Mouse (Mus musculus) thymus, adult 2 months (tissue): ENCODE results near the gene Dguok. TPM values are rescaled to one million over a fixed set of nuclear protein-coding genes. Genes with fewer than 3 reads are reported as not detected.

Source experiments
- DNase-seq: peaks from one replicate; pipeline ENCODE4 v3.0.0; 2021
- H3K27ac ChIP-seq: fragments of 200-500 bp; 2 replicates; pipeline ENCODE4 v1.5.1; 2012; ENCODE audit warnings: low read length, control low read depth; ENCODE audit not compliant: control insufficient read depth, insufficient read depth
- H3K27me3 ChIP-seq: fragments of 200-500 bp; 2 replicates; pipeline ENCODE4 v1.6.1; 2012; ENCODE audit warnings: mild to moderate bottlenecking, low read length, moderate library complexity, mixed read lengths; ENCODE audit not compliant: control insufficient read depth, insufficient read depth
- H3K36me3 ChIP-seq: fragments of 200-500 bp; 2 replicates; pipeline ENCODE4 v1.6.1; 2012; ENCODE audit warnings: mild to moderate bottlenecking, low read length, moderate library complexity; ENCODE audit not compliant: control insufficient read depth, insufficient read depth
- H3K4me1 ChIP-seq: fragments of 200-500 bp; replicated peaks from 2 replicates; pipeline ENCODE4 v1.6.1; 2012; ENCODE audit warnings: low read length; ENCODE audit not compliant: control insufficient read depth, insufficient read depth
- H3K4me3 ChIP-seq: fragments of 200-500 bp; 2 replicates; pipeline ENCODE4 v1.5.1; 2012; ENCODE audit warnings: mild to moderate bottlenecking, low read length, control low read depth, moderate library complexity; ENCODE audit not compliant: control insufficient read depth, insufficient read depth
- CTCF ChIP-seq: fragments of 200-500 bp; IDR thresholded peaks from 2 replicates; pipeline ENCODE4 v1.5.1; 2012; ENCODE audit warnings: mild to moderate bottlenecking, control low read depth, low read length, moderate library complexity, borderline replicate concordance; ENCODE audit not compliant: control insufficient read depth, poor library complexity, insufficient read depth; ENCODE audit errors: extremely low read depth
- POLR2A ChIP-seq: fragments of 200-500 bp; IDR thresholded peaks from 2 replicates; pipeline ENCODE4 v1.6.1; 2012; ENCODE audit warnings: mild to moderate bottlenecking, low read length, control low read depth, moderate library complexity; ENCODE audit not compliant: control insufficient read depth, poor library complexity, insufficient read depth; ENCODE audit errors: extremely low read depth
- WGBS: fragments of 180-500 bp; shearing (Covaris S2); methylation state at CpG from one replicate; pipeline ENCODE4 v1.1.7; 2018; 5-methylcytosine and 5-hydroxymethylcytosine counted together
- polyA plus RNA-seq: library from polyadenylated mRNA; depleted of rRNA; stranded (reverse); fragments of >200 nt; gene quantifications from 2 replicates; pipeline ENCODE4 v1.2.3, GENCODE M21; 2012

Dguok gene
- polyA plus RNA-seq, 1 experiment = 65.4 TPM

GRCm38 (mm10) chr6:83441259-83442061 lies 65.3 kb downstream of the Dguok start:
- peak overlapping the region; percentile 66 for H3K4me3 ChIP-seq
- WGBS = 2% methylated on average over 48 of the region's 48 CpGs
- TF ChIP-seq CTCF (peak; percentile 41; the same call in 1 of the 2 replicates), POLR2A (peak; percentile 54; the same call in 1 of the 2 replicates)
- H3K36me3 ChIP-seq = no peaks in the 10 kb centered on the region
- peaks cover 49% of the 10 kb centered on the region for H3K4me1 ChIP-seq
- peak; percentile 80 for DNase-seq
- H3K27ac ChIP-seq = peak overlapping the region; percentile 30; the same call in 1 of the 2 replicates
- no peaks in the 10 kb centered on the region for H3K27me3 ChIP-seq

- Histone ChIP-seq H3K27ac (peak overlapping the region; percentile 30; the same call in 1 of the 2 replicates), H3K36me3 (no peaks in the 10 kb centered on the region), H3K4me1 (peaks cover 49% of the 10 kb centered on the region), H3K4me3 (peak overlapping the region; percentile 66), H3K27me3 (no peaks in the 10 kb centered on the region)
- TF ChIP-seq POLR2A (no peak), CTCF (no peak)
- 29% methylated on average over 26 of the region's 26 CpGs for WGBS
- peak; percentile 52 for DNase-seq
These were observed 66.1 kb downstream of the Dguok start for GRCm38 (mm10) chr6:83440510-83441258.

GRCm38 (mm10) chr6:83440197-83440509 lies 66.6 kb downstream of the Dguok start:
- WGBS = 79% methylated on average over 3 of the region's 3 CpGs
- H3K4me3 ChIP-seq = peak overlapping the region; percentile 66; the same call in 1 of the 2 replicates
- no peaks in the 10 kb centered on the region for H3K27me3 ChIP-seq
- DNase-seq = no peak
- peaks cover 49% of the 10 kb centered on the region for H3K4me1 ChIP-seq
- H3K27ac ChIP-seq = no peak overlapping the region
- no peaks in the 10 kb centered on the region for H3K36me3 ChIP-seq
- TF ChIP-seq POLR2A = no peak
- no peak for TF ChIP-seq CTCF

GRCm38 (mm10) chr6:83439781-83440180 lies 67.0 kb downstream of the Dguok start:
- 61% methylated on average over 5 of the region's 5 CpGs for WGBS
- peaks cover 46% of the 10 kb centered on the region for H3K4me1 ChIP-seq

DNA sequence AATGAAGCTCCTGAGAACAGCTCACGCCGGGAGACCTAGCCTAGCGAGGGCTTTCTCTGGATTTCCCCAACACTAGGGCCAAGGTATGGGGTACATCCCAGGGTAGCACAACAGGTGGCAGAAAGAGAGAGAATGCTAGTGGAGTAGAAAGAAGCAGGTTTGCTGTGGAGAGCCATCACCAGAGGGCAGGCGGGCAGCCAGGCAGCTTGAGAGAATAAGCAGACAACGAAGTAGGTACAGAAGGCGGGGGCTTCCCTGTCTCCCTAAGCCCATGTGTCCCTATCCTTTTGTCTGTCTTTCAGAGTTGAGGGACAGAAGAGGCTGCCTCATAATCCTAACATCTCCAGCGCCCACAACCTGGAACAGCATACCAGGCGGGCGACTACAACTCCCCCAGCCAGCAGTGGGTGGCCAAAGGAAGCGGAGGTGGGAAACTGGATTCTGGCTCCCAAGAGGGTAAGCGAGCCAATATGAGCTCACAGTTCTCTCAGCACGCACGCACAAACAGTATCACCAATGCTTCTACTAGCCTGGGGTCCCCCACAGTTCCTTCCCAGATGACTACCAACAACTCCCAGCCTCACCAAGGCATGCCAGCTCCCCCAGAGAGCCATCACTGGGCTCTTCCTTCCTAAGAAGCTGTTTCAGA lies 67.5 kb downstream of the Dguok start:
- no peak for TF ChIP-seq CTCF
- no peak for DNase-seq
- H3K27ac ChIP-seq = no peak overlapping the region
- H3K4me3 ChIP-seq = no peak overlapping the region
- peaks cover 42% of the 10 kb centered on the region for H3K4me1 ChIP-seq
- WGBS = 92% methylated on average over 13 of the region's 13 CpGs
- H3K27me3 ChIP-seq = no peaks in the 10 kb centered on the region
- H3K36me3 ChIP-seq = no peaks in the 10 kb centered on the region

More at GRCm38 (mm10) chr6:83439781-83440180, 67.0 kb downstream of the Dguok start:
- Histone ChIP-seq H3K27me3 (no peaks in the 10 kb centered on the region), H3K4me3 (no peak overlapping the region; the same call in 1 of the 2 replicates), H3K36me3 (no peaks in the 10 kb centered on the region), H3K27ac (no peak overlapping the region)
- DNase-seq = no peak
- no peak for TF ChIP-seq CTCF

DNA sequence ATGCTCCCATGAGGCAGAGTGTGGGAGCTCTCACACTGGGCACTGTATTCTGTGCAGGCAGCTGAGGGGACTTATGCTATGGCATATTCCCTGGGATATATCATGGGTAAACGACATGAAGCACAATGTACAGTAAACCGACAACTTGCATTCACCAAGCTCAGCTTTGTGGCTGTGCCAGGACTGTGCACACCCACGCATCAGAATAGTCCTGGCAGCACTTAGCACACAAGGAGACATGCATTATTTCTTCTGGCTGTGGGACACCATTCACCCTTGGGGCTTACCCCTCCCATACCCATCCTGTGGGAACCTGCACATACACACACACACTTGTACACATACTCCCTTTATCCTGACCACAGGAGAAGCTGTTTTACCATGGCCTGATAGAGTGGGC lies 68.2 kb downstream of the Dguok start:
- no peak overlapping the region for H3K4me3 ChIP-seq
- WGBS = 90% methylated on average over 3 of the region's 3 CpGs
- peaks cover 44% of the 10 kb centered on the region for H3K4me1 ChIP-seq
- TF ChIP-seq CTCF (no peak), POLR2A (no peak)
- H3K36me3 ChIP-seq = no peaks in the 10 kb centered on the region
- no peaks in the 10 kb centered on the region for H3K27me3 ChIP-seq
- no peak for DNase-seq
- H3K27ac ChIP-seq = no peak overlapping the region
